Mouse (Mus musculus) small intestine, adult 2 months (tissue): ENCODE results near the gene Gm34302. TPM values are rescaled to one million over a fixed set of nuclear protein-coding genes. Genes with fewer than 3 reads are reported as not detected.

Experiments used
- H3K27ac ChIP-seq: fragments of 200-500 bp; 2 replicates; pipeline ENCODE4 v1.5.1; 2012; ENCODE audit warnings: low read depth, low read length, control low read depth, inconsistent platforms; ENCODE audit not compliant: insufficient read depth
- H3K27me3 ChIP-seq: fragments of 200-500 bp; 2 replicates; pipeline ENCODE4 v1.6.1; 2012; ENCODE audit warnings: mild to moderate bottlenecking, moderate library complexity, low read length, inconsistent platforms; ENCODE audit not compliant: control insufficient read depth, insufficient read depth
- H3K36me3 ChIP-seq: fragments of 200-500 bp; 2 replicates; pipeline ENCODE4 v1.6.1; 2012; ENCODE audit warnings: mild to moderate bottlenecking, low read length, control low read depth, inconsistent platforms; ENCODE audit not compliant: control insufficient read depth, insufficient read depth
- H3K4me1 ChIP-seq: fragments of 200-500 bp; 2 replicates; pipeline ENCODE4 v1.6.1; 2012; ENCODE audit warnings: low read length, inconsistent platforms, mixed read lengths; ENCODE audit not compliant: control insufficient read depth, insufficient read depth, insufficient read length
- H3K4me3 ChIP-seq: fragments of 200-500 bp; 2 replicates; pipeline ENCODE4 v1.5.1; 2012; ENCODE audit warnings: low read depth, mild to moderate bottlenecking, control low read depth, inconsistent platforms, low read length, moderate library complexity
- CTCF ChIP-seq: fragments of 200-500 bp; IDR thresholded peaks from 2 replicates; pipeline ENCODE4 v1.5.1; 2012; ENCODE audit warnings: low read depth, mild to moderate bottlenecking, control low read depth, inconsistent platforms, low read length, moderate library complexity, mixed read lengths; ENCODE audit not compliant: insufficient replicate concordance, insufficient read length; ENCODE audit errors: extremely low read depth
- POLR2A ChIP-seq: fragments of 200-500 bp; IDR thresholded peaks from 2 replicates; pipeline ENCODE4 v1.6.1; 2012; ENCODE audit warnings: low read depth, mild to moderate bottlenecking, control low read depth, inconsistent platforms, low read length, moderate library complexity
- WGBS: fragments of 180-500 bp; shearing (Covaris S2); methylation state at CpG from one replicate; pipeline ENCODE4 v1.1.7; 2018; 5-methylcytosine and 5-hydroxymethylcytosine counted together
- polyA plus RNA-seq: library from polyadenylated mRNA; depleted of rRNA; stranded (reverse); fragments of >200 nt; gene quantifications from 2 replicates; pipeline ENCODE4 v1.2.3, GENCODE M21; 2012; rRNA removed

Gene Gm34302
- polyA plus RNA-seq, 1 experiment, result not detected

- 39% methylated on average over 5 of the region's 5 CpGs for WGBS
- no peak for TF ChIP-seq POLR2A
- no peak for TF ChIP-seq CTCF
- Histone ChIP-seq H3K27me3 (no peaks in the 10 kb centered on the region), H3K27ac (no peak overlapping the region), H3K4me3 (no peak overlapping the region), H3K4me1 (no peaks in the 10 kb centered on the region), H3K36me3 (no peaks in the 10 kb centered on the region)
Measured at GRCm38 (mm10) chr3:63494625-63495382, 11.1 kb upstream of the Gm34302 start.

GRCm38 (mm10) chr3:63493563-63493962, 9.9 kb upstream of the Gm34302 start:
- Histone ChIP-seq H3K27me3 (no peaks in the 10 kb centered on the region), H3K4me3 (no peak overlapping the region), H3K36me3 (no peaks in the 10 kb centered on the region), H3K27ac (no peak overlapping the region), H3K4me1 (no peaks in the 10 kb centered on the region)
- TF ChIP-seq CTCF (no peak), POLR2A (no peak)
- 82% methylated on average over 4 of the region's 4 CpGs for WGBS

- Histone ChIP-seq H3K27me3 (no peaks in the 10 kb centered on the region), H3K4me1 (0 out of 2 replicates have a peak, but pooled peaks cover 4% of the 10 kb centered on the region), H3K4me3 (no peak overlapping the region), H3K27ac (no peak overlapping the region), H3K36me3 (no peaks in the 10 kb centered on the region)
- 24% methylated on average over 1 of the region's 1 CpGs for WGBS
- no peak for TF ChIP-seq POLR2A
- TF ChIP-seq CTCF, result no peak
Measured at GRCm38 (mm10) chr3:63440426-63441125, 43.1 kb downstream of the Gm34302 start.

- 60% methylated on average over 2 of the region's 2 CpGs for WGBS
- Histone ChIP-seq H3K27ac (no peak overlapping the region), H3K27me3 (no peaks in the 10 kb centered on the region), H3K4me3 (no peak overlapping the region), H3K36me3 (no peaks in the 10 kb centered on the region), H3K4me1 (0 out of 2 replicates have a peak, but pooled peaks cover 4% of the 10 kb centered on the region)
- TF ChIP-seq POLR2A (no peak), CTCF (no peak)
Measured at GRCm38 (mm10) chr3:63439738-63440137, 43.9 kb downstream of the Gm34302 start.

- WGBS, result 62% methylated on average over 3 of the region's 3 CpGs
- Histone ChIP-seq H3K4me1 (0 out of 2 replicates have a peak, but pooled peaks cover 4% of the 10 kb centered on the region), H3K4me3 (no peak overlapping the region), H3K36me3 (no peaks in the 10 kb centered on the region), H3K27me3 (no peaks in the 10 kb centered on the region), H3K27ac (no peak overlapping the region)
- no peak for TF ChIP-seq CTCF
- TF ChIP-seq POLR2A, result no peak
Measured at GRCm38 (mm10) chr3:63438898-63439297, 44.8 kb downstream of the Gm34302 start.

Other genes with a start within 250 kb of the Gm34302 start
- 20.5 and 21.8 TPM in 2 replicates for gene Mme, start 242.3 kb downstream of the Gm34302 start, polyA plus RNA-seq